Mouse (Mus musculus): ENCODE results near the gene Zfp568. TPM values are rescaled to one million over a fixed set of nuclear protein-coding genes. Genes with fewer than 3 reads are reported as not detected.

The Zfp568 gene
- total RNA-seq (2014; fragmentation: Nextera tagmentation) (16.5 and 22.3 TPM in 2 replicates), total RNA-seq (2017) (50.3 and 51.3 TPM in 2 replicates)

DNA sequence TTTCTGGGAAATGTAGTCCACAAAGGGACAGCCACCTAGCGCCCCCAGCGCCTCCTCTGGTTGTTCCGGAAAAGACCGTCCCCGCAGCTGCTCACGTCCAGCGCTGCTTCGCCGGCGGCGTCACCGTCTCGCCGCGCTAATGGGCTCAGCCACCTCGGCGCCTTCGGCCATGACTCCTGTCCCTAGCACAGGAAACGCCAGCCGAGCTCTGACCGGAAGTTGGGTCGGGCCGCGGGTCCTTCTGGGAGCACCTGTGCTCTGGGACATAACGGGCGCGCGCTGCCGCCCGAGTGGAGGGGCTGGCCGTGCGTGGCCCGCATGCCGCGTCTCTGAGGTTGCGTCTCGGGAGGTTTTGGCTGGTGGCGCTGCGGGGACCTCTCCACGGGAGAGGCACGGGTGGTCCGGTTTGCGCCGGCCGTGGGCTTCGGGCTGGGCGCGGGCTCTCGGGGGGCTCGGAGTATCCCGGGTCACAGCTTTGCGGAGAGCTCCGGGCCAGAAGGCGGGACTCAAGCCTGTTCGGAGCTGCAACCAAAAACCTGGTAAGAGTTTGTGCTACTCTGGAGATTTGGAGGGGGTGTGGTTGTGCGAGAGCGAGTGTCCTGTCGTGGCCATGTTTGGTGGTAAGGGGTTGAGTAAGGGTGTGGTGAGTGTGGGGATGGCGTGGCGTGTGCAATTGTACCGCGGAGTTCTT is at the start of gene Zfp568:
Zfp568 (plus strand) TSS at position 266 of the 691 bp plus-strand sequence.
- ATAC-seq (replicated peaks; ENCODE audit: poor library complexity, severe bottlenecking), result peak; percentile 91

DNA sequence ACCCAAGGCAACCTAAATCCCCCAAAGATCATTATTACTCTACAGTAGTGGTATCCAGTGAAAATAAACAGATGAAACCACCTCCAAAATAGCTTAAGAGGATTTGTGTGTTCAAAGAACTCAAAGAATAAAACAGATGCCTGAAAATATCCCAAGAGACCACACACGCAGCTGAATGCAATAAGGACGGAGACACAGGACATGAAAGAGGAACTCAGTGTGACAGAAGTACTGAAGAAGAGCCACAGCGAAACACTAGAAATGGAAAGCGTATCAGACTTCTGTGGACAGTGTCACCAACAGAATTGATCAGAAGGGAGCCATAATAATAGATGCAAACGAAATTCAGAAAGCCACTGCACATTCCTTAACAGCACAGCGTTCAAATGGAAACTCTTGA is 44.9 kb upstream of the Zfp568 start:
- ATAC-seq (replicated peaks; ENCODE audit: poor library complexity, severe bottlenecking), result no peak

DNA sequence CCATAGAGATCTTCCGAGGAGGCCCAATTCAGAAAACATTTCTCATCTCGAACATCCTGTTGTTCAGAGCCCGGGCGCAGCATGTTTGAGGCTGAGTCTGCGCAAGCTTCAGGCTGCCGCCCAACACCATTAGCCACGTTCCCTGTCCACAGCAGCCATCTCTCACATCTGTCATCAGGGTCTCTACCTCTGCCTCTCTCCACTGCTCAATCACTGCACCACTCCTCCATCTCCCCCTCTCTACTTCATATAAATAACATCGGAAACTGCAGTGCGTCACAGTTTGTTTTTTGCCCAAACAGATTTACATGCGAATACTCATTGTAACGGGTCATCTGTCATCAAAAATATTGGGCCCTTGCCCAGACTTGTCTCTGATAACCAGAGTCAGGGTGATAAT is 42.7 kb upstream of the Zfp568 start:
- no peak for ATAC-seq (replicated peaks; ENCODE audit: poor library complexity, severe bottlenecking)

DNA sequence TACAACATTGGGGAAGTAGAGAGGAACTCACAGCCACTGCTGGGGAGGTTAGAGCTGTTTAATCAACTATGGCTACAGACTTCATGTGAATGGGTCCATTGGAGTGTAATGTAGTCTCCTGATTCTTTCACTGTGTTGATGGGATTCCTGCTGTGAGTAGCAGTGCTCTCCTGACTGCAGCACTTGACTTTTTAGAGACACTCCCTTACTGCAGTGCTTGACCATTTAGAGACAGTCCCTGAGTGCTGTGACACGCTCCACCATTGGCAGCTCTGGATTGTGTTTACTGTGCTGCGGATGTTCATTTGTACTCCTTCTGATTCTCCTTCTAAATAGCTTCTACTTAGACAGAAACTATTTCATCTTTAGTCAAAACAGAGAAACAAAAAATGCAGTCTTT is 41.0 kb upstream of the Zfp568 start:
- no peak for ATAC-seq (replicated peaks; ENCODE audit: poor library complexity, severe bottlenecking)

DNA sequence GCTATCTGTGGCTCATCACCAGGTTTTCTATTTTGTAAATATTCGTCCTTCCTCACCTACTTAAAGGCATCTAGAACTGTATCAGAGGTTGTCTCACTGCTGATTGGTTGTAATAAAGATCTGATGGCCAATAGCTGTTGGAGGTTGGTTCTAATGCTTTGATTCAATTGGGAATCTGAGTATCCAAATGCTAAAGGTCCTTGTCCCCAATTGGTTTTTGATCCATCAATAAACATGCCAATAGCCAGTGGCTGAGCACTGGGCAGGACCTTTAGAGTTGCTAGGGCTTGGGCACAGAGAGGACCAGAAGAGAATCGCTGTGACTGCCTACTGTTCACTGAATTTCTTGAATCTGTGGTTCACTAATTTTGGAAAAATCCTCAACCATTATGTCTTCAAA is 40.0 kb upstream of the Zfp568 start:
- ATAC-seq (replicated peaks; ENCODE audit: poor library complexity, severe bottlenecking), result no peak

DNA sequence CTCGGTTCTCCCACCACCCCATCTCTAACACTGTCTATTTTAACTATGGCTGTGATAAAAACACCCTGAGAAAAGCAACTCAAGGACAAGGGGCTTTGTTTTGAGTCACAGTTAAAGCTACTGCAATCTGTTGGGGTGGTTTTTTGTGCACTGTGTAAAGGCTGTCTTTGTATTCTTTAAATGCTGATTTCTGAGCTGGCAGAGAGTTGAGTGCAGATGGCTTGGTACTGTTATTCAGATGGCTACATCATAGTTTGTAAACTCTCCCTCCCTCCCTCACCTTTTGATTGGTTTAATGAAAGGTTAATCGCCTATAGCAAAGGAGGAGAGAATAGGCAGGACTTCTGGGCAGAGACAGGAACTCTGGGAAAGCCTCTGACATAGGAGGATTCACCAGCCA is 39.6 kb upstream of the Zfp568 start:
- ATAC-seq (replicated peaks; ENCODE audit: poor library complexity, severe bottlenecking), result no peak

DNA sequence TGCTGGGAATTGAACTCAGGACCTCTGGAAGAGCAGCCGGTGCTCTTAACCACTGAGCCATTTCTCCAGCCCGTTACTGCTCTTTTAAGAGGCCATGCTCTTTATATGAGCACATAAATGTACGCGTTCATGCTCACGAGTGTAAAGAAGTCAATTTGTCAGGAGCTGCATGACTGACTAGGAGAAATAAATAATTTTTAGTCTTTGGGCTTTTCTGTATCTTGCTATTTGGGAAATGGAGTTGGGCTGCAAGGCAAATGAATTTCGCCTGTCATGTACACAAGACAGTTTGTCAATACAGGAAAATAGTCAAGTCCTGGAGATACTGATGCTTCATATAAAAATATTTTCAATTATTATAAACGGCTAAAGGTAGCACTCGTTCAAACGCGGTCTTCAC is 30.7 kb upstream of the Zfp568 start:
- no peak for ATAC-seq (replicated peaks; ENCODE audit: poor library complexity, severe bottlenecking)

DNA sequence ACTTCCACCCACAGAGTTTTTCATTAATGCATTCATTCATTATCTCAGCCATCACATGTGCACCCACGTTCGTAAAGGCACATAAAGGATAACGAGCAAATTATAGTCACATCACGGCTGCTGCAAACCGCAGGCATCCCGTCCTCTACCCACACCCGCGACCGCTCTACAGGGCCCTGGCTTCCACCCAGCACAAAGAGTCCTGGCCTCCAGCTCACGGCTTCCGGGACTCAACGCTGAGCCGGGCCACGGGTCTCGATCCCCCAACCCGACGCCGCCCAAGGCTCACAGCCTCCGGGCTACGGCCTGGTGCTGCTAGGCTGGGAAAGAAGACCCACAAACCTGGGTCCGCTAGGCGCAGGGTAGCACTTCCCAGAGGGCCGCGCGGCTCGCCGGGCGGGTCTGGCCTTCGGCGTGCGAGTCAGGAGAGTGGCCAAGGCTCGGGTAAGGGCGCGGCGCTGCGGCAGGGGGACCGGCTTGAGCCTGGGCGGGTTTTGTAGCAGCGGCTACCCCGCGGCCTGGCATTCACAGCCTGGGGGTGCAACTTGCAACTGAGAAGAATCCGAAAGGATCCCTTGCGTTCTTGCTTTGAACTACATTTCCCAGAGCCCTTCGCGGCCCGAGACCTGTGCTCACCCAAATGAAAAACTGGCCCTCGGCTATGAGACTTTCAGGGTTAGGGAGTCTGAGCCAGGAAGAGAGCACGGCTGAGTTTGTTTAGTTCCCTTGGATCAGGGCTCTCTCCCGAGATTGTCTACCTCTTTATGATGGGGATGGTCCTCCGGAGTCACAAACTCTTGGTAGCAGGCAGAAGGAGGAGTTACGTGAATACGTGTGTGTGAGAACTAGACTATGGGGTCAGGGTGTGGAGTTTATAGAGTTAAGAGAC is 30.0 kb upstream of the Zfp568 start, which contains the start of gene Zfp74:
Zfp74 (minus strand) TSS at position 577 of the 889 bp plus-strand sequence.
- peak; percentile 80 for ATAC-seq (replicated peaks; ENCODE audit: poor library complexity, severe bottlenecking)

DNA sequence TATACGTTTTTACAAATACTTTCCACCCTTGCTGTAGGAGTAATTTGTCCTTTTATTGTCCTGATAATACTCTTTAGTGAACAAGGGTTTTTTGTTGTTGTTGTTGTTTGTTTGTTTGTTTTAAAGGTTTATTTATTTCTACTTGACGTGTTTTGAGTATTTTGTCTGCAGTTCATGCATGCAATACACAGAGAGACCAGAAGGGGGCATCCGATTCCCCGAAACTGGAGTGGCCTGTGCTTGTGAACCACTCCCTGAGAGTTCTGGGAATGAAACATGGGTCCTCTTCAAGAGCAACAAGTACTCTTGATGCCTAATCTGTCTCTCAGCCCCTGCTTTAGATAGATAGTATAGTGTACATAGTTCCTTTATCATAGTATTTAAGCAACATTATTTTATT is 29.0 kb upstream of the Zfp568 start:
- 0 out of 2 replicates have a peak, but pooled peaks have one; percentile 36 for ATAC-seq (replicated peaks; ENCODE audit: poor library complexity, severe bottlenecking)

DNA sequence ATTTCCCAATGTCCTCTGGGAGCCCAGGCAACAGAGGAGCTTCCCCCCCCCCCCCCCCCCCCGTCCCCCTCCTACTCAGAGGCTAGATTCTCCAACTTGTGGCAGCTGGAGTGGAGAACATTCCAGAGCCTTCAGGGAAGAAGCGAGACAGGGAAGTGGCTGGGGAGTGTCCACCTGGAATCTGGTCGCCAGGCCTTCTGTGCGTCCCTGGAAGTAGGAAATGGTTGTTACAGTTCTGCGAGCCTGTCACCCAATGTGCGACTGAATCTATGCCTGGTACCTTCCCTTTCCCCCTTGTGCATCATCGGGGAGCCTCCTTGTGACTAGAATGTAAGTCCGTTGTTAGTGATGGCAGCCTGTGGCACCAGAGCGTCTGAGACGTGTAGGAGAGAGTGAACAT is 27.5 kb upstream of the Zfp568 start:
- no peak for ATAC-seq (replicated peaks; ENCODE audit: poor library complexity, severe bottlenecking)

DNA sequence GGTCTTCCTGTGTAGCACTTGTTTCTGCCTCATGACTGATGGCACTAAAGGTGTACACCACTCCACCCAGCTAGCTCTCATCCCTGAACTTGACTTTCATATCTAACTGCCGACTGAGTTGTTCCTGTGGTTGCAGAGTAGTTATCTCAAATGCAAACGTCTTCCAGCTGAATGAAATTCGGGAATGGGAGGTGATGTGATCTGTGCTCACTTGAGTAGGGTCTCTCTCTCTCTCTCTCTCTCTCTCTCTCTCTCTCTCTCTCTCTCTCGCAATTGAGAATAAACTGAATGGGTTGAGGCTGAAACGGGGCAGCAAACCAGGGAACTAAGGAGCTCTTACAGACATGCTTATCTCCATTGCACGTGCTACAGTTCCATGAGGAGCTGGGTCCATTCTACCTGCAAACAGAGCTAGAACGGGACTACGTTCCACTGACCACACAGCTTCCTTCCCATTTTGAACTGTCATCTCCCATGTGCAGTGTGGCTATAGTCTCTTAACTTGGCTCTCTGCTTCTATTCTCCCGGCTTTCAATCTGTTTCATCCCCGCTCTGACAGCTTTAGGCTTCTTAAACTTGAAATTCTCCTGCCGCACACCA is 25.5 kb upstream of the Zfp568 start:
- ATAC-seq (replicated peaks; ENCODE audit: poor library complexity, severe bottlenecking), result no peak

DNA sequence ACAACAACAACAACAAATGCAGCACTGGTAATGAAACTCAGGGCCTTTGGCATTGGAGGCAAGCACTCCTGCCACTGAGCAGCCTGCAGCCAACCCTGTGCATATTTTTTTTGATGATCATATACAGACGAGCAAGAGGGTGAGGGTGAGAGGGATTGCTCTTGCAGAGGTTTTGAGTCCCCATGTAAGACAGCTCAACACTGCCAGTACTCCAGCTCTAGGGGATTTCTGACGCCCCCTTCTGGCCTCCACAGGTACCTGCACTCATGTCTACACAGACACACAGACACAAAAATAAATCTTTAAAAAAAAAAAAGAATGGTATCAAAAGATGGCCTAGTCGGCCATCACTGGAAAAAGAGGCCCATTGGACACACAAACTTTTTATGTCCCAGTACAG is 24.8 kb upstream of the Zfp568 start:
- no peak for ATAC-seq (replicated peaks; ENCODE audit: poor library complexity, severe bottlenecking)

DNA sequence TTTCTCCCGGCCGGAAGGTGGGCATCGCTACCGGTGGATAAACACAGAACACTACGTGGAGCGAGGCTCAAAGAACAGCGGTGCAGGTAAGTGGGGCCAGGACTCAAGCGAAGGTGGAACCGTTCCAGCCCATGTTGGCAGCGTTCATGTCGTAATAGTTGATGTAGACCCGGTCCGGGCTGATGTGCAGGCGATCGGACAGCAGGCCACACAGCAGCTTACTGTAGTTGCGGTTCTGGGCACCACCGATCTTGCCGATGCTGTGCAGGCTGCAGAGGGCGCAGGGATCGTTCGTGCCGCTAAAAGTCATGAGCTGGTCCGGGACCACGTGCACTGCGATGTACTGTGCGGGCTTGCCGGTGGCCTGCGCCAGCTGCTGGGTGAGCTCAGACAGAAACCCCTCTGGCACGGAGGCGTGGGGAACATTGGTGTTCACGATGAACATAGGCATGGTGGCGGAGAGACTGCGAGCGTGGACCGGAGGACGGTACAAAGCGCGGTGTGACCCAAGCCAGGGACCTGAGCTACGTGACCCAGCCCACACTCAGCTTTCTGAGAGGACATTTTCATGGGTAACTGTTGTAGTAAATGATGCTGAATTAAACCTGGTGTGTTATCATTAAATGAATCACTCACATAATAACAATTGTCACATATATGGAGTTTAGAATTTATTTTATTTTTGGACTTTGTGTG is 18.5 kb upstream of the Zfp568 start:
- peak; percentile 76 for ATAC-seq (replicated peaks; ENCODE audit: poor library complexity, severe bottlenecking)

DNA sequence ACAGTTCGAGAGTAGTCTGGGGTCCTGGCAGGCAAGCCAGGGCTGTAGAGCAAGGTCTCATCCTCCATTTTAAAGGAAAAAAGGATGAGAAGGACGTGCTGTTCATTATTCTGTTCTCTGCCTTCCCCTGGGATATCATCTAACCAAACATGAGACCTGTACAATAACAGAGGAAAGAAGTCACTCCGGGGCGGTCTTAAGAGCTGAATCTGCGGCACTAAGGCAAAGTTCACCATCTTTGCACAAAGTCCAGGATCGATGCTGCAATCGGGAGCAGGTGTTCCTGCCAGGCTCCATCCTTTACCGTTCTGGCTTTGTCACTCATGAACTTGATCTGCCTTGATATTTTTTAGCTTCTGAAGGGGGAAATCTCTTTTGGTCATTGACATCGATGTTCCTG is 13.1 kb upstream of the Zfp568 start:
- ATAC-seq (replicated peaks; ENCODE audit: poor library complexity, severe bottlenecking), result no peak

DNA sequence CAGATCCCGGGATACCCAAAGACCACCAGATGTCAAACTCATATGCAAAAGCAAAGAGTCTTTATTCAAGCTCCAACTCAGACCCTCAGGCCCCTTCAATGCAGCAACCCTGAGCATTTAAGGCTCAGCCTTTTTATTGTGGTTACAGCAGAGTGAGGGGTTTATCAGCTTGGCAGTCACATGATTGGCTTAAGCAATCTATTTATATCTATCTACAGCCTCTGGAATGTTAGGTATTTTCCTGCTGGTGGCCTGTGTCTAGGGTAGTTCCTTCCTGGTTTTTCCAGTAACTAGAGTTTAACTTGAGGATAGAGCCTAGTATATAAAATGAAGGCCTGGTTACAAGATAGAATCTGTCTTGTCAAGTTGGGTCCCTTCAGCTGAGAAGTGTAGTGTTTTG is 3.0 kb upstream of the Zfp568 start:
- no peak for ATAC-seq (replicated peaks; ENCODE audit: poor library complexity, severe bottlenecking)

DNA sequence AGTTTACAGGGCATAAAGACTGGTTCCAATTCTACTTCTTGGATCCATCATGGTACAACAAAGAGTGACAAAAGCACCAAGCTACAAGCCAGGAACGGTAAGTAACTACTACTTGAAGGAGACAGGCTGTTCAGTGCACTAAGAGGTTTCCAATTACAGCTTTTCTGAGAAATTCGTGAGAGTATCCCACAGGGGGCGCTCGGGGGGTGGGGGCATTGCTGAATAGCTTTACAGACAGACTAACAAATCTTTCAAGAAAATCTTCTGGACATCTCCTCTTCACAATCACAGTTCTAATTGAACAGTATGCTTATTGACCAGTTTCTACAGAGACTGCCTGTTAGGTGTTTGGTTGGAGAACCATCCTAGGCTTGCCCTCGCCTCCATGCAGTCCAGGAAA is 2.3 kb upstream of the Zfp568 start:
- no peak for ATAC-seq (replicated peaks; ENCODE audit: poor library complexity, severe bottlenecking)

DNA sequence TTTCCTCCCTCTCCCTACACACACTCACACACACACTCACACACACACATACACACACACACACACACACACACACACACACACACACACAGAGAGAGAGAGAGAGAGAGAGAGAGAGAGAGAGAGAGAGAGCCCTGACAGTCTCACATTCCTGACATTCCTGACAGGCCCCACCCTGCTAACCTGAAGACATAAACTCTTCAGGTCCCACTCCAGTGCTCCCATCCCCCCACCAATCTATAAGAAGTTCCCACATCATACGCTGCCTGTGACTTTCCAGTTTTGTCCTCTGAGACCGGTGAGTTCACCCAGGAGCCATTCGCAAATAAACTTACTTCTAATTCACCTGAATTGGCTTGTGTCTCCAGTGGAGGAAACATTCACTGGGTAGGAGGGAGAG is 1.9 kb upstream of the Zfp568 start:
- ATAC-seq (replicated peaks; ENCODE audit: poor library complexity, severe bottlenecking), result no peak

DNA sequence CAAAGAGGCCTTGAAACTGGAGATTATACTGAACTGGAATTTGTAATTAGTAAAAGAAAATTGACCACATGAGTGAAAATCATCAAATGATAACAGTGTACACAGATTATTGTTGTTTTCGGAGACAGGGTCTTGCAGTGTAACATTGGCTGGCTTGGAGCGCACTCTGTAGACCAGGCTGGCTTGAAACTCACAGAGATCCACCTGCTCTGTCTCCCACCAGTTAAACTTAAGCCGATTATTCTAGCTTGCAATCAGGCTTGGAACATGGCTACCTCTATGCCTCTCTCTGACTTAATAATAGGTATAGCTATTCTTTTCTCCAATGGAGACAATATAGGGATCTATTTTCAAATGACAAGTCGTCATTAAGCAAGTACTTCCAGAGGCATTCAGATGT is 1.4 kb upstream of the Zfp568 start:
- ATAC-seq (replicated peaks; ENCODE audit: poor library complexity, severe bottlenecking), result no peak

DNA sequence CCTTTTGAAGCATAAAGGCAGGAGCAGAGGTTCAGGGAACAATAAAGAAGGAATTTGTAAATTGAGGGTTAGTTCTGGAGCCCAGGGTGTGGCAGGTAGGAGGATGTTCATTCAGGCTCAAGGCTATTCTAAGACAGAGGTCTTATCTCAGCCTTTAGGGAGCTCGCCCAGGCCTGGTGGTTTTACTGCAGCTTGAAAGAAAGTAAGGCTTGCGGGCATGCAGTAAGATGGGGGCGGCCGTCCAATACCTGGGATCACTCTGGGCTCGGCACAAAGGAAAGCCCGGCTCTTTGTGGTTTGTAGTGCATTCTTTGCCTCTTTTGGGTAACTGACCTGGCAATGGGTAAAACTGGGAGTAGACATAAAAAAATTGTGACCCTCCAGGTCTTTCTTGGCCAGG is 824 bp upstream of the Zfp568 start:
- no peak for ATAC-seq (replicated peaks; ENCODE audit: poor library complexity, severe bottlenecking)

DNA sequence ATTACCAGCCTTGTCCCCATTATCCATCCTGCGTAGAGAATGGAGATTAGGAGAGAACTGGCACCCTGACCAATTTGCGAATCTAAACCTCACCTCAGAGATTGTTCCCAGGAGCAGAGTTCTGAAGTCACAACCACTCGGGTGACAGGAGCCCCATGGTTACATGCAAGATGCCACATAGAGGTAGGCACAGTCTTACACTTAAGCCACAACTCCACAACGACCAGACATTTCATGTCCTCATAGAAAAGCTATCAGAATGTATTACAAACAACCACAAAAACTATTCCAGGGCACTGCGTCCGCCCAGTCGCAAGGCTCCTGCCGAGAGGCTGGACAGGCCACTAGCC is 440 bp upstream of the Zfp568 start:
- no peak for ATAC-seq (replicated peaks; ENCODE audit: poor library complexity, severe bottlenecking)

DNA sequence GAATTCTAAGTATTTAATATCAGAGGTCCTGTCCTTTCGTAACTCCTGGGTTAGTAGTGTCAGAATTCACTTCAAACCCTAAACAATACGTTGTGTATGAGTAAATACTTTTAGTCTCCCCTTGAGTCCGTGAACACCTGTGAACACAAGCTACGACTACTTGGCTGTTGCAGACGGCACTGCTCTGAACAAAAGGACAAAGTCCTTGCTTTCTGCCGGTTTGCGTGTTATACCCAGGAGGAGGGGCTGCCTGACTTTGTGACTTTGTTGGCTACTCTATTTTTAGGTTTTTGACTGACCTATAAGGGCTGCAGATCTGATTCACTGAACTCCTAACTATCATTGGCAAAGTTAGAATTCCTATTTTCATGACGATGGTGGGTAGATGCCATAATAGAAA is 2.3 kb downstream of the Zfp568 start:
- no peak for ATAC-seq (replicated peaks; ENCODE audit: poor library complexity, severe bottlenecking)
